Mouse (Mus musculus) heart, postnatal 0 days (tissue): ENCODE data around the gene Mkks. TPM values are rescaled to one million over a fixed set of nuclear protein-coding genes. Genes with fewer than 3 reads are reported as not detected.

ENCODE experiments used
- ATAC-seq: fragments of 200-750 bp; cut with Nextera tagmentation; 2 replicates; pipeline ENCODE4 v1.8.0; 2017; ENCODE audit warnings: low read depth, moderate number of reproducible peaks, moderate library complexity; ENCODE audit not compliant: insufficient read depth
- DNase-seq: peaks from one replicate; pipeline ENCODE4 v3.0.0-alpha.2; 2016; ENCODE audit warnings: low spot score
- H3K27ac ChIP-seq: fragments of 300-500 bp; sonication (generic); 2 replicates; pipeline ENCODE4 v1.5.1; 2014; ENCODE audit warnings: low read depth, mild to moderate bottlenecking
- H3K27me3 ChIP-seq: fragments of 300-500 bp; sonication (generic); 2 replicates; pipeline ENCODE4 v1.6.1; 2014; ENCODE audit warnings: low read length, mixed read lengths; ENCODE audit not compliant: control insufficient read depth, insufficient read depth
- H3K36me3 ChIP-seq: fragments of 300-500 bp; sonication (generic); replicated peaks from 2 replicates; pipeline ENCODE4 v1.6.1; 2014; ENCODE audit warnings: low read length, mixed read lengths; ENCODE audit not compliant: control insufficient read depth, insufficient read depth
- H3K4me1 ChIP-seq: fragments of 300-500 bp; sonication (generic); 2 replicates; pipeline ENCODE4 v1.6.1; 2014; ENCODE audit warnings: antibody characterized with exemption; ENCODE audit not compliant: control insufficient read depth, insufficient read depth
- H3K4me2 ChIP-seq: fragments of 300-500 bp; sonication (generic); 2 replicates; pipeline ENCODE4 v1.6.1; 2014; ENCODE audit warnings: low read depth, mild to moderate bottlenecking, low read length, moderate library complexity
- H3K4me3 ChIP-seq: fragments of 300-500 bp; sonication (generic); 2 replicates; pipeline ENCODE4 v1.5.1; 2014; ENCODE audit warnings: low read depth, low read length
- H3K9ac ChIP-seq: fragments of 300-500 bp; sonication (generic); replicated peaks from 2 replicates; pipeline ENCODE4 v1.6.1; 2014; ENCODE audit warnings: low read depth, low read length, mixed read lengths
- H3K9me3 ChIP-seq: fragments of 300-500 bp; sonication (generic); replicated peaks from 2 replicates; pipeline ENCODE4 v1.6.1; 2016; ENCODE audit warnings: low read length; ENCODE audit not compliant: control insufficient read depth
- CTCF ChIP-seq: IDR thresholded peaks from 2 replicates; pipeline ENCODE4 v1.5.1; 2016; ENCODE audit warnings: antibody characterized with exemption, control low read depth, low read depth
- EP300 ChIP-seq: IDR thresholded peaks from 2 replicates; pipeline ENCODE4 v1.6.1; 2016; ENCODE audit warnings: antibody characterized with exemption, low read depth
- WGBS: fragments of 180-500 bp; shearing (Covaris S2); extraction: QIAGEN DNeasy Blood & Tissue Kit; methylation state at CpG from one replicate; pipeline ENCODE4 v1.1.7; 2014; 5-methylcytosine and 5-hydroxymethylcytosine counted together
- polyA plus RNA-seq: library from polyadenylated mRNA; unstranded; fragments of >200 nt; fragmentation: Nextera tagmentation; extraction: Ambion mirVana; gene quantifications from 2 replicates; pipeline ENCODE4 v1.2.1, GENCODE M21; 2015
- total RNA-seq: library from RNA; depleted of rRNA; stranded (reverse); fragments of >200 nt; gene quantifications from 2 replicates; pipeline ENCODE4 v1.2.3, GENCODE M21; 2014; ENCODE audit warnings: low replicate concordance

Mkks gene
- total and polyA plus RNA-seq, 2 experiments from 2014 or later, result 14.6 to 20.8 TPM

GRCm38 (mm10) chr2:136920257-136920993 lies 29.2 kb upstream of the Mkks start:
- H3K27ac ChIP-seq, result no peak overlapping the region
- no peaks in the 10 kb centered on the region for H3K36me3 ChIP-seq
- DNase-seq (no peak), ATAC-seq (no peak)
- H3K4me2 ChIP-seq, result no peak overlapping the region
- H3K27me3 ChIP-seq, result no peaks in the 10 kb centered on the region
- TF ChIP-seq CTCF (no peak), EP300 (no peak)
- no peak overlapping the region for H3K4me3 ChIP-seq
- no peak overlapping the region for H3K9ac ChIP-seq
- H3K9me3 ChIP-seq, result no peaks in the 10 kb centered on the region
- peaks cover 10% of the 10 kb centered on the region for H3K4me1 ChIP-seq
- WGBS, result 50% methylated on average over 3 of the region's 3 CpGs

- TF ChIP-seq EP300, result no peak
- TF ChIP-seq CTCF, result no peak
- Histone ChIP-seq H3K36me3 (no peaks in the 10 kb centered on the region), H3K9me3 (no peaks in the 10 kb centered on the region), H3K4me1 (peaks cover 10% of the 10 kb centered on the region), H3K4me2 (no peak overlapping the region), H3K9ac (no peak overlapping the region), H3K27me3 (no peaks in the 10 kb centered on the region), H3K27ac (no peak overlapping the region), H3K4me3 (no peak overlapping the region)
- ATAC-seq, result no peak
- WGBS, result 89% methylated on average over 1 of the region's 1 CpGs
- no peak for DNase-seq
These were observed 28.2 kb upstream of the Mkks start for GRCm38 (mm10) chr2:136919433-136919832.

- ATAC-seq (peak; percentile 62; the same call in 1 of the 2 replicates), DNase-seq (peak; percentile 49)
- H3K4me2 ChIP-seq, result no peak overlapping the region
These were observed 23.2 kb upstream of the Mkks start for GRCm38 (mm10) chr2:136914334-136914902.

DNA sequence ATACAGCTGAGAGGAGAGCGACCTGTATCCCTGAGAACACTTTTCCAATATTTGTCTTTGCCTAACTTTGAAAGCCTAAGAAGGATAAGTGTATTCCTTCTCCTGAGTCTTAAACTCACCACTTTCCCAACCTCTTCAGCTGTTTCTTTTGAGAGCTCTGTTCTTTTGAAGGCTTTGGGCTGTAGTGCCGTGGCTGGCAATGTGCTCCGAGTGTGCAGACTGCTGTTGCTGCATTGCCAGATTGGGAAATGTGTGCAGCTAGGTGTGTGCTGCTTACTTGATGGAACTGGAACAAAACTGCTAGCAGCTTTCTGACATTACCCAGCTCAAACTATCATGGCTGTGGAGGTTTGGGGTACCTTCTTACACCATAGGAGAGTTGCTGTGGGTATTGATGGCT lies 21.8 kb upstream of the Mkks start:
- WGBS, result 82% methylated on average over 3 of the region's 3 CpGs
- Histone ChIP-seq H3K9me3 (no peaks in the 10 kb centered on the region), H3K27me3 (no peaks in the 10 kb centered on the region), H3K4me3 (no peak overlapping the region), H3K27ac (no peak overlapping the region), H3K4me1 (no peaks in the 10 kb centered on the region), H3K9ac (no peak overlapping the region), H3K36me3 (no peaks in the 10 kb centered on the region), H3K4me2 (no peak overlapping the region)
- TF ChIP-seq CTCF (no peak), EP300 (no peak)
- ATAC-seq (no peak), DNase-seq (no peak)

More at GRCm38 (mm10) chr2:136914334-136914902, 23.2 kb upstream of the Mkks start:
- Histone ChIP-seq H3K27ac (no peak overlapping the region), H3K4me3 (no peak overlapping the region), H3K36me3 (no peaks in the 10 kb centered on the region), H3K27me3 (no peaks in the 10 kb centered on the region), H3K9me3 (no peaks in the 10 kb centered on the region), H3K4me1 (no peaks in the 10 kb centered on the region), H3K9ac (no peak overlapping the region)
- no peak for TF ChIP-seq EP300
- peak; percentile 59 for TF ChIP-seq CTCF
- WGBS, result 37% methylated on average over 3 of the region's 3 CpGs

- 39% methylated on average over 4 of the region's 4 CpGs for WGBS
- TF ChIP-seq CTCF, result no peak
- no peak for TF ChIP-seq EP300
- Histone ChIP-seq H3K9ac (no peak overlapping the region), H3K36me3 (no peaks in the 10 kb centered on the region), H3K27me3 (no peaks in the 10 kb centered on the region), H3K9me3 (no peaks in the 10 kb centered on the region), H3K4me3 (no peak overlapping the region), H3K4me2 (no peak overlapping the region), H3K27ac (peak overlapping the region; percentile 52; the same call in 1 of the 2 replicates), H3K4me1 (no peaks in the 10 kb centered on the region)
- ATAC-seq (peak; percentile 47), DNase-seq (peak; percentile 20)
These were observed 20.8 kb upstream of the Mkks start for GRCm38 (mm10) chr2:136911958-136912411.
